Mouse (Mus musculus) spleen, adult 2 months (tissue): Measurements from ENCODE around the gene Pigt. TPM values are rescaled to one million over a fixed set of nuclear protein-coding genes. Genes with fewer than 3 reads are reported as not detected.

Experiments
- DNase-seq, 2 experiments: peaks; one replicate each; pipeline versions ENCODE4 v3.0.0 to v3.0.0-alpha.2; 2012 to 2021; ENCODE audit warnings: low spot score in 2 of 2, low read depth in 1 of 2
- H3K27ac ChIP-seq: fragments of 200-500 bp; 2 replicates; pipeline ENCODE4 v1.5.1; 2012; ENCODE audit warnings: low read length, inconsistent platforms; ENCODE audit not compliant: insufficient read depth
- H3K27me3 ChIP-seq: fragments of 200-500 bp; 2 replicates; pipeline ENCODE4 v1.6.1; 2012; ENCODE audit warnings: mild to moderate bottlenecking, moderate library complexity, low read length, inconsistent platforms; ENCODE audit not compliant: control insufficient read depth, insufficient read depth
- H3K36me3 ChIP-seq: fragments of 200-500 bp; 2 replicates; pipeline ENCODE4 v1.6.1; 2012; ENCODE audit warnings: mild to moderate bottlenecking, low read length, inconsistent platforms; ENCODE audit not compliant: control insufficient read depth, insufficient read depth
- H3K4me1 ChIP-seq: fragments of 200-500 bp; 2 replicates; pipeline ENCODE4 v1.6.1; 2011; ENCODE audit warnings: inconsistent platforms; ENCODE audit not compliant: control insufficient read depth, insufficient read depth, insufficient read length
- H3K4me3 ChIP-seq: fragments of 200-500 bp; 2 replicates; pipeline ENCODE4 v1.5.1; 2011; ENCODE audit warnings: mild to moderate bottlenecking, inconsistent platforms; ENCODE audit not compliant: insufficient read depth, insufficient read length; ENCODE audit errors: extremely low read depth
- CTCF ChIP-seq: fragments of 200-500 bp; IDR thresholded peaks from 2 replicates; pipeline ENCODE4 v1.5.1; 2011; ENCODE audit warnings: mild to moderate bottlenecking, inconsistent platforms; ENCODE audit not compliant: insufficient read depth, insufficient read length, insufficient replicate concordance; ENCODE audit errors: extremely low read depth
- POLR2A ChIP-seq: fragments of 200-500 bp; IDR thresholded peaks from 2 replicates; pipeline ENCODE4 v1.6.1; 2011; ENCODE audit warnings: low read depth, low read length, inconsistent platforms
- WGBS: fragments of 180-500 bp; shearing (Covaris S2); methylation state at CpG from one replicate; pipeline ENCODE4 v1.1.7; 2018; 5-methylcytosine and 5-hydroxymethylcytosine counted together
- polyA plus RNA-seq: library from polyadenylated mRNA; depleted of rRNA; stranded (reverse); fragments of >200 nt; gene quantifications from 2 replicates; pipeline ENCODE4 v1.2.3, GENCODE M21; 2012; rRNA removed

Pigt gene
- polyA plus RNA-seq = 85.0 and 108 TPM in 2 replicates

GRCm38 (mm10) chr2:164496847-164497690 lies at the start of gene Pigt:
Gene Pigt (plus strand): TSS chr2:164497520.
- peak within 1 kb of the TSS; percentile 94 for H3K4me3 ChIP-seq
- WGBS = 5% methylated on average over 43 of the region's 43 CpGs
- TF ChIP-seq POLR2A = peak; percentile 88
- no peak for TF ChIP-seq CTCF
- H3K4me1 ChIP-seq = no peaks in the 10 kb centered on the region
- H3K36me3 ChIP-seq = peaks cover 18% of the 10 kb centered on the region
- H3K27me3 ChIP-seq = no peaks in the 10 kb centered on the region
- peak within 1 kb of the TSS; percentile 78 for H3K27ac ChIP-seq
- peak; percentile 59 to 86 for DNase-seq

- TF ChIP-seq CTCF = no peak
- TF ChIP-seq POLR2A = no peak
- Histone ChIP-seq H3K4me1 (peaks cover 5% of the 10 kb centered on the region; the same call in 1 of the 2 replicates), H3K36me3 (no peaks in the 10 kb centered on the region), H3K27ac (no peak overlapping the region), H3K27me3 (no peaks in the 10 kb centered on the region), H3K4me3 (no peak overlapping the region)
- DNase-seq = no peak
- 78% methylated on average over 1 of the region's 1 CpGs for WGBS
These were observed 49.2 kb upstream of the Pigt start for GRCm38 (mm10) chr2:164448140-164448539.

- WGBS = 88% methylated on average over 5 of the region's 5 CpGs
- no peak overlapping the region for H3K4me3 ChIP-seq
- TF ChIP-seq POLR2A (no peak), CTCF (no peak)
- peaks cover under 1% of the 10 kb centered on the region; the same call in 1 of the 2 replicates for H3K4me1 ChIP-seq
- H3K27me3 ChIP-seq = no peaks in the 10 kb centered on the region
- DNase-seq = no peak
- H3K36me3 ChIP-seq = no peaks in the 10 kb centered on the region
- H3K27ac ChIP-seq = no peak overlapping the region
These were observed 48.4 kb upstream of the Pigt start for GRCm38 (mm10) chr2:164448921-164449320.

GRCm38 (mm10) chr2:164449341-164450042 lies 47.8 kb upstream of the Pigt start:
- Histone ChIP-seq H3K27ac (no peak overlapping the region), H3K4me1 (no peaks in the 10 kb centered on the region), H3K4me3 (no peak overlapping the region), H3K36me3 (no peaks in the 10 kb centered on the region), H3K27me3 (no peaks in the 10 kb centered on the region)
- DNase-seq = no peak
- 92% methylated on average over 14 of the region's 14 CpGs for WGBS
- TF ChIP-seq CTCF = no peak
- no peak for TF ChIP-seq POLR2A

GRCm38 (mm10) chr2:164452000-164452676 lies 45.2 kb upstream of the Pigt start:
- H3K27ac ChIP-seq = no peak overlapping the region
- no peak for DNase-seq
- H3K36me3 ChIP-seq = no peaks in the 10 kb centered on the region
- no peak overlapping the region for H3K4me3 ChIP-seq
- no peak for TF ChIP-seq POLR2A
- TF ChIP-seq CTCF = no peak
- H3K4me1 ChIP-seq = peaks cover 5% of the 10 kb centered on the region; the same call in 1 of the 2 replicates
- 52% methylated on average over 13 of the region's 13 CpGs for WGBS
- H3K27me3 ChIP-seq = no peaks in the 10 kb centered on the region

GRCm38 (mm10) chr2:164453047-164453757 lies 44.1 kb upstream of the Pigt start:
- Histone ChIP-seq H3K4me1 (peaks cover 5% of the 10 kb centered on the region; the same call in 1 of the 2 replicates), H3K4me3 (no peak overlapping the region), H3K27me3 (no peaks in the 10 kb centered on the region), H3K27ac (no peak overlapping the region), H3K36me3 (no peaks in the 10 kb centered on the region)
- no peak for DNase-seq
- no peak for TF ChIP-seq CTCF
- no peak for TF ChIP-seq POLR2A
- 82% methylated on average over 14 of the region's 14 CpGs for WGBS
